Mouse (Mus musculus) midbrain, embryonic 16.5 days (tissue): ENCODE data around the gene Kcnab3. TPM values are rescaled to one million over a fixed set of nuclear protein-coding genes. Genes with fewer than 3 reads are reported as not detected.

Experiments used
- polyA plus RNA-seq: library from polyadenylated mRNA; unstranded; fragments of >200 nt; fragmentation: Nextera tagmentation; extraction: Ambion mirVana; gene quantifications from 2 replicates; pipeline ENCODE4 v1.2.1, GENCODE M21; 2015

Kcnab3 gene
- polyA plus RNA-seq, 1 experiment from 2014 or later, result 5.3 TPM

Other genes with a start within 250 kb of the Kcnab3 start
- 335 and 438 TPM in 2 replicates for gene Vamp2, start 237.8 kb upstream of the Kcnab3 start, polyA plus RNA-seq
- gene Per1, start 231.0 kb upstream of the Kcnab3 start, polyA plus RNA-seq, result 12.4 TPM in 2 replicates
- 0.75 and 1.1 TPM in 2 replicates for gene Hes7, start 205.9 kb upstream of the Kcnab3 start, polyA plus RNA-seq
- 0.49 and 0.65 TPM in 2 replicates for gene 9130213A22Rik, start 203.7 kb upstream of the Kcnab3 start, polyA plus RNA-seq
- gene Aloxe3, start 200.4 kb upstream of the Kcnab3 start, polyA plus RNA-seq, result 9.0 and 11.5 TPM in 2 replicates
- gene Alox12b, start 169.3 kb upstream of the Kcnab3 start, polyA plus RNA-seq, result 0.50 and 0.53 TPM in 2 replicates
- gene Alox8, start 128.4 kb upstream of the Kcnab3 start, polyA plus RNA-seq, result 0.59 and 0.72 TPM in 2 replicates
- gene Gucy2e, start 89.2 kb upstream of the Kcnab3 start, polyA plus RNA-seq, result 0.51 and 0.67 TPM in 2 replicates
- 19.2 and 21.7 TPM in 2 replicates for gene Cntrob, start 2.5 kb upstream of the Kcnab3 start, polyA plus RNA-seq
- gene Trappc1, start 2.3 kb upstream of the Kcnab3 start, polyA plus RNA-seq, result 173 and 179 TPM in 2 replicates
- 297 and 334 TPM in 2 replicates for gene Rnf227, start 14.2 kb downstream of the Kcnab3 start, polyA plus RNA-seq
- gene Chd3, start 43.1 kb downstream of the Kcnab3 start, polyA plus RNA-seq, result 82.8 and 86.1 TPM in 2 replicates
- gene Naa38, start 69.2 kb downstream of the Kcnab3 start, polyA plus RNA-seq, result 86.2 and 89.6 TPM in 2 replicates
- gene Cyb5d1, start 69.4 kb downstream of the Kcnab3 start, polyA plus RNA-seq, result 27.1 and 28.9 TPM in 2 replicates
- gene Tmem88, start 72.0 kb downstream of the Kcnab3 start, polyA plus RNA-seq, result 5.2 and 5.9 TPM in 2 replicates
- gene Kdm6b, start 87.4 kb downstream of the Kcnab3 start, polyA plus RNA-seq, result 36.4 and 39.0 TPM in 2 replicates
- gene Dnah2, start 222.9 kb downstream of the Kcnab3 start, polyA plus RNA-seq, result 4.4 and 5.1 TPM in 2 replicates
- gene Efnb3, start 233.9 kb downstream of the Kcnab3 start, polyA plus RNA-seq, result 165 and 178 TPM in 2 replicates